Mouse (Mus musculus): ENCODE results near the gene Hoxc5. TPM values are rescaled to one million over a fixed set of nuclear protein-coding genes. Genes with fewer than 3 reads are reported as not detected.

Hoxc5 gene
- polyA plus RNA-seq, 1 experiment = 0.53 TPM

GRCm38 (mm10) chr15:102984925-102985324, 17.7 kb downstream of the Hoxc5 start:
- no peak for TF ChIP-seq CTCF (IDR thresholded peaks at IDR 0.05; ENCODE audit: control insufficient read depth, insufficient read depth, insufficient replicate concordance, low read depth, low read length)
- no peak for TF ChIP-seq POLR2A (IDR thresholded peaks at IDR 0.05; ENCODE audit: control insufficient read depth, low read depth, low read length)
- Histone ChIP-seq H3K4me1 (ENCODE audit: control insufficient read depth, insufficient read depth, low read length) (peaks cover 4% of the 10 kb centered on the region), H3K4me3 (ENCODE audit: control insufficient read depth, low read depth, low read length) (no peak overlapping the region), H3K27ac (ENCODE audit: control insufficient read depth, insufficient read depth, low read depth, low read length) (no peak overlapping the region), H3K36me3 (ENCODE audit: control insufficient read depth, insufficient read depth, low read length) (no peaks in the 10 kb centered on the region), H3K27me3 (ENCODE audit: control insufficient read depth, insufficient read depth, low read length) (peaks cover 13% of the 10 kb centered on the region)

- peaks cover 12% of the 10 kb centered on the region for H3K27me3 ChIP-seq (ENCODE audit: control insufficient read depth, insufficient read depth, low read length)
- H3K36me3 ChIP-seq (ENCODE audit: control insufficient read depth, insufficient read depth, low read length) = no peaks in the 10 kb centered on the region
- H3K27ac ChIP-seq (ENCODE audit: control insufficient read depth, insufficient read depth, low read depth, low read length) = no peak overlapping the region
- H3K4me3 ChIP-seq (ENCODE audit: control insufficient read depth, low read depth, low read length) = no peak overlapping the region
- TF ChIP-seq CTCF (IDR thresholded peaks at IDR 0.05; ENCODE audit: control insufficient read depth, insufficient read depth, insufficient replicate concordance, low read depth, low read length) (peak; percentile 93; the same call in 1 of the 2 replicates), POLR2A (IDR thresholded peaks at IDR 0.05; ENCODE audit: control insufficient read depth, low read depth, low read length) (no peak)
- H3K4me1 ChIP-seq (ENCODE audit: control insufficient read depth, insufficient read depth, low read length) = peaks cover 4% of the 10 kb centered on the region
Measured at GRCm38 (mm10) chr15:102987124-102987833, 20.0 kb downstream of the Hoxc5 start.

DNA sequence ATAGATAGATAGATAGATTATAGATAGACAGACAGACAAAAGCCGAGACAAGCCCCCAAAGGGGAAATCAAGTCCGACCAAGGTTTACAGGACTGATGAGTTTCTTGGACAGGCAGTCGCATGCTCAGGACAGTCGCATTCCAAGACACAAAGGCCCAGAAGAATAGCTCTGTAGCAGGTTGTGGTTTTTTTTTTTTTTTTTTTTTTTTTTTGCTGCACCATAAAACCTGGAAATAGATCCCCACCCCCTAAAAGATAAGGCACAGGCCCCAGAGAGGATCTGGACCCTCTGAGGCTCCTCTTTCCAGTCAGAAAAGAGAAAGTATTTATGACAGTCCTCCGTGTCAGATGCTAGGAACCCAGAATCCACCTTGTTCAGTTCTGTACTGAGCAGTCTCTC, 20.8 kb downstream of the Hoxc5 start:
- Histone ChIP-seq H3K27ac (ENCODE audit: control insufficient read depth, insufficient read depth, low read depth, low read length) (no peak overlapping the region), H3K4me3 (ENCODE audit: control insufficient read depth, low read depth, low read length) (no peak overlapping the region), H3K36me3 (ENCODE audit: control insufficient read depth, insufficient read depth, low read length) (no peaks in the 10 kb centered on the region), H3K27me3 (ENCODE audit: control insufficient read depth, insufficient read depth, low read length) (peaks cover 10% of the 10 kb centered on the region), H3K4me1 (ENCODE audit: control insufficient read depth, insufficient read depth, low read length) (peaks cover 5% of the 10 kb centered on the region)
- no peak for TF ChIP-seq POLR2A (IDR thresholded peaks at IDR 0.05; ENCODE audit: control insufficient read depth, low read depth, low read length)
- TF ChIP-seq CTCF (IDR thresholded peaks at IDR 0.05; ENCODE audit: control insufficient read depth, insufficient read depth, insufficient replicate concordance, low read depth, low read length) = no peak

- Histone ChIP-seq H3K27ac (ENCODE audit: control insufficient read depth, insufficient read depth, low read depth, low read length) (no peak within 1 kb of the TSS), H3K4me1 (ENCODE audit: control insufficient read depth, insufficient read depth, low read length) (peaks cover 5% of the 10 kb centered on the region), H3K36me3 (ENCODE audit: control insufficient read depth, insufficient read depth, low read length) (no peaks in the 10 kb centered on the region), H3K4me3 (ENCODE audit: control insufficient read depth, low read depth, low read length) (peak within 1 kb of the TSS; percentile 52), H3K27me3 (ENCODE audit: control insufficient read depth, insufficient read depth, low read length) (peaks cover 7% of the 10 kb centered on the region)
- TF ChIP-seq POLR2A (IDR thresholded peaks at IDR 0.05; ENCODE audit: control insufficient read depth, low read depth, low read length) (no peak), CTCF (IDR thresholded peaks at IDR 0.05; ENCODE audit: control insufficient read depth, insufficient read depth, insufficient replicate concordance, low read depth, low read length) (no peak)
Measured at GRCm38 (mm10) chr15:102990461-102991397, 23.5 kb downstream of the Hoxc5 start, which contains the start of gene Hoxc8. Hoxc8 (plus strand) TSS chr15:102990607.

DNA sequence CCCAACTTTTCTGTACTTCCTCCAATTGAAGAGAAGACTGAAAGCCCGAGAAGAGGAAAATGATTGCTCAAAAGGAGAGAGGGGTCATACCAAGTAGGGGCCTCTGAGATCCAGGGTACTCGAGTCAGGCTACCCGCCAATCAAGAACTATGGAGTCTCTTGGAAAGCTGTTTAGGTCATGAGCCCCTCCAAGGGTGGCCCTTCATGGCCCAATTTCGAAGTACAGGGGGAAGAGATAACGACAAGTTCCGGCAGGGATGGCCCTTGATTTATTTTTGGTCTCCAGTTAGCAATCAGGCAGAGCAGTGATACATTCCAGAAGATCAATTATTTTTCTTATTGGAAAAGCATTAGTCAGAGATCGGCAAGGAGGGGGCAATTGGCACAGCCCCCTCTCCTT, 24.5 kb downstream of the Hoxc5 start:
- Histone ChIP-seq H3K4me1 (ENCODE audit: control insufficient read depth, insufficient read depth, low read length) (peaks cover 5% of the 10 kb centered on the region), H3K4me3 (ENCODE audit: control insufficient read depth, low read depth, low read length) (no peak overlapping the region), H3K36me3 (ENCODE audit: control insufficient read depth, insufficient read depth, low read length) (no peaks in the 10 kb centered on the region), H3K27ac (ENCODE audit: control insufficient read depth, insufficient read depth, low read depth, low read length) (peak overlapping the region; percentile 53), H3K27me3 (ENCODE audit: control insufficient read depth, insufficient read depth, low read length) (peaks cover 13% of the 10 kb centered on the region)
- TF ChIP-seq CTCF (IDR thresholded peaks at IDR 0.05; ENCODE audit: control insufficient read depth, insufficient read depth, insufficient replicate concordance, low read depth, low read length) (no peak), POLR2A (IDR thresholded peaks at IDR 0.05; ENCODE audit: control insufficient read depth, low read depth, low read length) (no peak)

- TF ChIP-seq POLR2A (IDR thresholded peaks at IDR 0.05; ENCODE audit: control insufficient read depth, low read depth, low read length) = no peak
- no peak for TF ChIP-seq CTCF (IDR thresholded peaks at IDR 0.05; ENCODE audit: control insufficient read depth, insufficient read depth, insufficient replicate concordance, low read depth, low read length)
- peaks cover 5% of the 10 kb centered on the region for H3K4me1 ChIP-seq (ENCODE audit: control insufficient read depth, insufficient read depth, low read length)
- peak overlapping the region; percentile 53 for H3K27ac ChIP-seq (ENCODE audit: control insufficient read depth, insufficient read depth, low read depth, low read length)
- no peaks in the 10 kb centered on the region for H3K36me3 ChIP-seq (ENCODE audit: control insufficient read depth, insufficient read depth, low read length)
- H3K27me3 ChIP-seq (ENCODE audit: control insufficient read depth, insufficient read depth, low read length) = peaks cover 14% of the 10 kb centered on the region
- no peak overlapping the region; the same call in 1 of the 2 replicates for H3K4me3 ChIP-seq (ENCODE audit: control insufficient read depth, low read depth, low read length)
Measured at GRCm38 (mm10) chr15:102992206-102992605, 25.0 kb downstream of the Hoxc5 start.

- Histone ChIP-seq H3K4me3 (ENCODE audit: control insufficient read depth, low read depth, low read length) (no peak overlapping the region), H3K27me3 (ENCODE audit: control insufficient read depth, insufficient read depth, low read length) (peaks cover 12% of the 10 kb centered on the region), H3K36me3 (ENCODE audit: control insufficient read depth, insufficient read depth, low read length) (no peaks in the 10 kb centered on the region), H3K27ac (ENCODE audit: control insufficient read depth, insufficient read depth, low read depth, low read length) (no peak overlapping the region), H3K4me1 (ENCODE audit: control insufficient read depth, insufficient read depth, low read length) (peaks cover 5% of the 10 kb centered on the region)
- TF ChIP-seq CTCF (IDR thresholded peaks at IDR 0.05; ENCODE audit: control insufficient read depth, insufficient read depth, insufficient replicate concordance, low read depth, low read length) (no peak), POLR2A (IDR thresholded peaks at IDR 0.05; ENCODE audit: control insufficient read depth, low read depth, low read length) (no peak)
Measured at GRCm38 (mm10) chr15:102992863-102993262, 25.6 kb downstream of the Hoxc5 start.

Data from testis, adult 2 months (tissue).